Mouse (Mus musculus): ENCODE results near the gene Gm27021. TPM values are rescaled to one million over a fixed set of nuclear protein-coding genes. Genes with fewer than 3 reads are reported as not detected.
A peak's percentile ranks its signal among the peaks of the same experiment; 100 is the strongest.

Gene Gm27021
- total and polyA plus RNA-seq, 3 experiments, result 0.21 to 0.54 TPM; not detected in 1

DNA sequence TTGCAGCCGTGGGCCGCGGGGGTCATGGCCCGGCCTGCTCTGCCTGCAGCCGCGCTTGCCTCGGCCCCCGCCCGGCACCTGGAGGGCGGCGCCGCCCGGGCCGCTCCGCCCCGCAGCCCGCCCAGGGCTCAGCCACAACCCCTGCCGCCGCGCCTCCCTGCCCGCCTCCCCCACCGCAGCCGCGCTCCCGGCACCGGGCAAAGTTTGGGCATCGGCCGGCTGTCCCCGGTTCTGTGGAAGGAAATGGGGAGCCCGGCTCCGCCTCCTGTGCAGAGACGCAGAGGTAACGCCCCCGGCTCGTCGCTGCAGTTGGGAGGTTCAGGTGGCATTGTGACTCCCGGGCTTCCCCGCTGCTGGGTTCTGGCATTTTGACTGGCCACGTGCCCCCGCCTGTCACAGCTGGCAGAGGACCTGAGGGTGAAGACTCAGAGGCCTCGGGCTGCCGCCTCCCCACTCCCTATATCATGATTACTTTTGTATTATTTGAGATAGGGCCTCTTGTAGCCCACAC lies 33.5 kb downstream of the Gm27021 start:
- DNase-seq (ENCODE audit: low read depth, low spot score), result peak; percentile 65
- peak overlapping the region; percentile 68 for H3K9ac ChIP-seq (ENCODE audit: control insufficient read depth, low read depth, low read length, poor library complexity, severe bottlenecking)
- no peaks in the 10 kb centered on the region for H3K79me2 ChIP-seq (ENCODE audit: control insufficient read depth, insufficient read depth, low read length, poor library complexity)
- TF ChIP-seq MYC (IDR thresholded peaks at IDR 0.05; ENCODE audit: low read depth, low read length), result 0 out of 2 replicates have a peak, but pooled peaks have one; percentile 22
- TF ChIP-seq POLR2A (IDR thresholded peaks at IDR 0.05; ENCODE audit: control insufficient read depth in 1 of 2, insufficient read depth in 1 of 2, low read depth in 1 of 2, low read length in 2 of 2, poor library complexity in 1 of 2), result no peak
- TF ChIP-seq TAL1 (IDR thresholded peaks at IDR 0.05; ENCODE audit: low read length), result no peak
- no peak for TF ChIP-seq MAFK (IDR thresholded peaks at IDR 0.05; ENCODE audit: borderline replicate concordance, low read depth, low read length)
- peak; percentile 47; the same call in 1 of the 2 replicates for TF ChIP-seq MAX (IDR thresholded peaks at IDR 0.05; ENCODE audit: low read length)
- 0 out of 4 replicates have a peak, but pooled peaks of 1 of the 2 experiments have one; percentile 19 for TF ChIP-seq USF2 (IDR thresholded peaks at IDR 0.05; ENCODE audit: borderline replicate concordance in 1 of 2, insufficient read depth in 1 of 2, low read depth in 1 of 2, low read length in 2 of 2)
- 0 out of 2 replicates have a peak, but pooled peaks have one; percentile 25 for TF ChIP-seq SIN3A (IDR thresholded peaks at IDR 0.05; ENCODE audit: low read length)
- TF ChIP-seq MXI1 (IDR thresholded peaks at IDR 0.05; ENCODE audit: low read depth, low read length), result peak; percentile 75; the same call in 1 of the 2 replicates
- TF ChIP-seq ZC3H11A (IDR thresholded peaks at IDR 0.05; ENCODE audit: low read depth, low read length), result no peak
- TF ChIP-seq UBTF (IDR thresholded peaks at IDR 0.05; ENCODE audit: borderline replicate concordance, insufficient read depth, low read depth, low read length), result 0 out of 2 replicates have a peak, but pooled peaks have one; percentile 38
- no peak for TF ChIP-seq TBP (IDR thresholded peaks at IDR 0.05; ENCODE audit: low read depth, low read length)
- no peak for TF ChIP-seq TCF12 (IDR thresholded peaks at IDR 0.05; ENCODE audit: low read depth, low read length)
- peak; percentile 81 for TF ChIP-seq USF1 (IDR thresholded peaks at IDR 0.05; ENCODE audit: low read depth, low read length)
- TF ChIP-seq JUND (IDR thresholded peaks at IDR 0.05; ENCODE audit: low read depth, low read length), result no peak
- no peaks in the 10 kb centered on the region for H3K9me3 ChIP-seq (replicated peaks; ENCODE audit: insufficient read depth, low read length)
- H3K4me3 ChIP-seq (ENCODE audit: control insufficient read depth in 1 of 2, insufficient read depth in 1 of 2, low read depth in 2 of 2, low read length in 2 of 2), result peak overlapping the region; percentile 58 to 79
- H3K4me1 ChIP-seq (ENCODE audit: control insufficient read depth in 1 of 2, insufficient read depth in 2 of 2, low read length in 2 of 2), result no peaks in the 10 kb centered on the region
- no peaks in the 10 kb centered on the region; a peak in 1 of 4 replicates for H3K36me3 ChIP-seq (ENCODE audit: control insufficient read depth in 1 of 2, insufficient read depth in 2 of 2, low read length in 2 of 2)
- H3K27me3 ChIP-seq (ENCODE audit: control insufficient read depth in 1 of 2, insufficient read depth in 2 of 2, low read length in 2 of 2), result no peaks in the 10 kb centered on the region
- no peak overlapping the region for H3K27ac ChIP-seq (ENCODE audit: control insufficient read depth, low read depth, low read length)

DNA sequence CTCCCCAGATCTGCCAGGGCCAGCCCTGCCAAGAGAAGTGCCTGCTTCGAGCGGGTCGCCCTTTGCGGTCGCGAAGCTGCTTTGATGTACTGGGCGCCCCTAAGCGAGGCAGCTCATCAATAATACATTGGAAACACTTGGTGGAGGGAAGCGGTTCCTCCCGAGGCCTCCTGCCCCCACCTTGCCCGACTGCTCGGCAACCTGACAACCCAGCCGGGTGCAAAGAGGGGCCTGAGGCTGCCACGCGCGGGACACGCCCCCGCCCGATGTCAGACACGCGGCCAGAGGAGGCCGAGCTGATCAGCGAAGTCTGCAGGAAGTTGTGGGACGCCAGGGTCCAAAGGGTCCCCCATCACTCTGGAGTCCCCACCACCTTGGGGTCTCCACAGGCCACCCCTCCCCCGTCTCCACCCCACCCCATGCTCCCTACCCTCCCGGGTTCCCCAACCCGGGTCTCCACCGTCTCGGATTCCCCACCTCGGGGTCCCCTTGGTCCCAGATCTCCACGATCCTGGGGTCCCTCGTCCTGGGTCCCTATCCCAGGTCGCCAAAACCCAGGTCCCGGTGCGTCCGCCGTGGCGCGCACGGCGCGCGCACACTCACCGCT lies 34.1 kb downstream of the Gm27021 start:
- H3K4me1 ChIP-seq (ENCODE audit: control insufficient read depth in 1 of 2, insufficient read depth in 2 of 2, low read length in 2 of 2), result no peaks in the 10 kb centered on the region
- H3K79me2 ChIP-seq (ENCODE audit: control insufficient read depth, insufficient read depth, low read length, poor library complexity), result no peaks in the 10 kb centered on the region
- no peak overlapping the region for H3K27ac ChIP-seq (ENCODE audit: control insufficient read depth, low read depth, low read length)
- peak overlapping the region; percentile 49 to 58 for H3K4me3 ChIP-seq (ENCODE audit: control insufficient read depth in 1 of 2, insufficient read depth in 1 of 2, low read depth in 2 of 2, low read length in 2 of 2)
- no peak for DNase-seq (ENCODE audit: low read depth, low spot score)
- H3K27me3 ChIP-seq (ENCODE audit: control insufficient read depth in 1 of 2, insufficient read depth in 2 of 2, low read length in 2 of 2), result no peaks in the 10 kb centered on the region
- no peaks in the 10 kb centered on the region; a peak in 1 of 4 replicates for H3K36me3 ChIP-seq (ENCODE audit: control insufficient read depth in 1 of 2, insufficient read depth in 2 of 2, low read length in 2 of 2)
- H3K9ac ChIP-seq (ENCODE audit: control insufficient read depth, low read depth, low read length, poor library complexity, severe bottlenecking), result peak overlapping the region; percentile 68
- no peaks in the 10 kb centered on the region for H3K9me3 ChIP-seq (replicated peaks; ENCODE audit: insufficient read depth, low read length)
- TF ChIP-seq USF1 (IDR thresholded peaks at IDR 0.05; ENCODE audit: low read depth, low read length) (no peak), SMC3 (IDR thresholded peaks at IDR 0.05; ENCODE audit: low read depth, low read length) (no peak), ETS1 (IDR thresholded peaks at IDR 0.05; ENCODE audit: low read depth, low read length) (no peak)

Measured in MEL (cell line).